Mouse (Mus musculus) telencephalon, adult 2 months (tissue): Measurements from ENCODE around the gene Wwp2.

Experiments used
- DNase-seq: peaks from one replicate; pipeline ENCODE4 v3.0.0-alpha.2; 2011; ENCODE audit warnings: low read depth, low spot score

The Wwp2 gene

GRCm38 (mm10) chr8:107435421-107435961 is 674 bp upstream of the Wwp2 start:
- DNase-seq: no peak

- no peak for DNase-seq
Measured at GRCm38 (mm10) chr8:107436841-107437421, 766 bp downstream of the Wwp2 start.

GRCm38 (mm10) chr8:107437711-107438110 is 1.5 kb downstream of the Wwp2 start:
- no peak for DNase-seq

GRCm38 (mm10) chr8:107439880-107440625 is 3.9 kb downstream of the Wwp2 start:
- no peak for DNase-seq

GRCm38 (mm10) chr8:107444626-107445025 is 8.5 kb downstream of the Wwp2 start:
- DNase-seq: no peak

GRCm38 (mm10) chr8:107447713-107448112 is 11.5 kb downstream of the Wwp2 start:
- DNase-seq: no peak

- DNase-seq: no peak
Measured at GRCm38 (mm10) chr8:107448382-107448889, 12.3 kb downstream of the Wwp2 start.

GRCm38 (mm10) chr8:107449130-107449529 is 13.0 kb downstream of the Wwp2 start:
- DNase-seq: no peak

- no peak for DNase-seq
Measured at GRCm38 (mm10) chr8:107449655-107450054, 13.5 kb downstream of the Wwp2 start.

GRCm38 (mm10) chr8:107451414-107452066 is 15.4 kb downstream of the Wwp2 start:
- no peak for DNase-seq

- DNase-seq: no peak
Measured at GRCm38 (mm10) chr8:107453386-107453785, 17.2 kb downstream of the Wwp2 start.

- peak; percentile 46 for DNase-seq
Measured at GRCm38 (mm10) chr8:107455268-107455667, 19.1 kb downstream of the Wwp2 start.

- DNase-seq: no peak
Measured at GRCm38 (mm10) chr8:107457725-107458124, 21.6 kb downstream of the Wwp2 start.

GRCm38 (mm10) chr8:107458281-107458680 is 22.1 kb downstream of the Wwp2 start:
- DNase-seq: no peak

- no peak for DNase-seq
Measured at GRCm38 (mm10) chr8:107462423-107462822, 26.3 kb downstream of the Wwp2 start.

- DNase-seq: no peak
Measured at GRCm38 (mm10) chr8:107465332-107465990, 29.3 kb downstream of the Wwp2 start.

GRCm38 (mm10) chr8:107466642-107467041 is 30.5 kb downstream of the Wwp2 start:
- DNase-seq: no peak

- no peak for DNase-seq
Measured at GRCm38 (mm10) chr8:107468811-107469302, 32.7 kb downstream of the Wwp2 start.

- no peak for DNase-seq
Measured at GRCm38 (mm10) chr8:107470302-107470701, 34.1 kb downstream of the Wwp2 start.

GRCm38 (mm10) chr8:107472403-107473100 is 36.4 kb downstream of the Wwp2 start:
- no peak for DNase-seq

GRCm38 (mm10) chr8:107473369-107473768 is 37.2 kb downstream of the Wwp2 start:
- DNase-seq: no peak
